Mouse (Mus musculus): ENCODE data around the gene Bcl2l14. TPM values are rescaled to one million over a fixed set of nuclear protein-coding genes. Genes with fewer than 3 reads are reported as not detected.

Gene Bcl2l14
- not detected for total RNA-seq (2022)

- DNase-seq (ENCODE audit: low spot score), result no peak
Observed at GRCm38 (mm10) chr6:134396018-134396417, at the start of gene Bcl2l14. Gene Bcl2l14 (plus strand): TSS chr6:134396318.

GRCm38 (mm10) chr6:134348526-134349067 lies 47.5 kb upstream of the Bcl2l14 start:
- no peak for DNase-seq (ENCODE audit: low spot score)

- DNase-seq (ENCODE audit: low spot score), result no peak
Observed at GRCm38 (mm10) chr6:134352881-134353280, 43.2 kb upstream of the Bcl2l14 start.

- DNase-seq (ENCODE audit: low spot score), result no peak
Observed at GRCm38 (mm10) chr6:134353751-134354150, 42.4 kb upstream of the Bcl2l14 start.

GRCm38 (mm10) chr6:134357570-134357969 lies 38.5 kb upstream of the Bcl2l14 start:
- no peak for DNase-seq (ENCODE audit: low spot score)

DNA sequence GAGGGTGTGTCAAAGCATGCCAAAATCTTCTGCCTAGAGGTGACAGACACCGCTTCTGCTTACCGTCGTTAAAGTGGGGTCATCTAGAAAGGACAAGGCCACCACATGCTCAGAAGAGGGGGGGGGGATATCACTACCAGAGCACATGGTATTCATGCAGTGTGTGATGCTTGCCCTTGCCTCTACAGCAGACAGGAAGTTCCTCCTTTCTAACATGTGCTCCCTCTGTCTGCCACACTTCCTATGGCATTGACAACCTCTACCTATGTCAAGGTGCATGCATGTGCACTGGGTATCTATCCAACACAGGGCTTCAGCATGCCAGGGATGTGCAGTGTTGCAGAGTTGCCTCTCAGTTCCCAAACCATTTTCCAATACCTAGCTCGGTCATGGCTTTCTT lies 36.0 kb upstream of the Bcl2l14 start:
- DNase-seq (ENCODE audit: low spot score), result no peak

- no peak for DNase-seq (ENCODE audit: low spot score)
Observed at GRCm38 (mm10) chr6:134364644-134365043, 31.5 kb upstream of the Bcl2l14 start.

GRCm38 (mm10) chr6:134365952-134366351 lies 30.2 kb upstream of the Bcl2l14 start:
- no peak for DNase-seq (ENCODE audit: low spot score)

- DNase-seq (ENCODE audit: low spot score), result peak; percentile 31
Observed at GRCm38 (mm10) chr6:134366366-134367351, 29.5 kb upstream of the Bcl2l14 start.

DNA sequence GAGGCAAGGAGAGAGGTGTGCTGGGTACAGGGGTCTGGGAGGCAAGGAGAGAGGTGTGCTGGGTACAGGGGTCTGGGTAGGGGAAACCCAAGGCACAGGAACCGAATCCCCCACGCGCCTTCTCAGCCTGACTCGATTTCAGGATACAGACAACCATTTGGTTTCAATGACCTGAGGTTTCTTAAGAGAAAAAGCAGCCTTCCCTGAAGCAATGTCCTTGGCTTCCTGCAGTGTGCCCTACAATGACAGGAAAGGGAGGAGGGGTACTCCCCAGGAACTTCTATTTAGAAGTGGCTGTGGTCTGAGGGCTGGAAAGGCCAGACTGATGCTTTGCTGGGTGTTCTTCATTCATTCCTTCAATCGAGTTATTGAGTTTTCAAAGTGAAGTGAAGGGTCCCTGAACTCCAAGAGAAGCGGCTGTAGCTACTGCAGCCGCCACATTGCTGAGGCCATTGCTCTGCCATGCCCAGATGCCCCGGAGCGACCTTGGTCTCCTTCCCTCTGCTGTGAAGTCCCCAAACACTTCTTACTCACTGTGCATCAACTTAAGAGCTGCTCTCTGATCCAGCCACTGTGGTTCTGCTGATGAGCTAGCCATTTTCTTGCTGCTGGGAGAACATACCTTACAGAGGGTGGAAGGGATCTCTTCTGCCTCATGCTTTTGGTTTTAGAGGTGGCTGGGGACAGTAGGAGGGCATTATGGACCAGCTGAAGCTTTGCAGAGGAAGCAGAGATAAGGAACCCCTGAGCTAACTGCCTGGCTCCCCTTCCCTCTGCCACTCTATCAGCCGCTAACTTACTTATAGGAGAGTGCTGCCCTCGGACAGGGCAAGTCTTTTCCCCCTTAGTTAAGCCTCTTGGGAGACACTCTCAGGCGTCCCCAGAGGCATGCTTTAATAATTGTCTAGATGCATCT lies 28.5 kb upstream of the Bcl2l14 start:
- DNase-seq (ENCODE audit: low spot score), result peak; percentile 21

DNA sequence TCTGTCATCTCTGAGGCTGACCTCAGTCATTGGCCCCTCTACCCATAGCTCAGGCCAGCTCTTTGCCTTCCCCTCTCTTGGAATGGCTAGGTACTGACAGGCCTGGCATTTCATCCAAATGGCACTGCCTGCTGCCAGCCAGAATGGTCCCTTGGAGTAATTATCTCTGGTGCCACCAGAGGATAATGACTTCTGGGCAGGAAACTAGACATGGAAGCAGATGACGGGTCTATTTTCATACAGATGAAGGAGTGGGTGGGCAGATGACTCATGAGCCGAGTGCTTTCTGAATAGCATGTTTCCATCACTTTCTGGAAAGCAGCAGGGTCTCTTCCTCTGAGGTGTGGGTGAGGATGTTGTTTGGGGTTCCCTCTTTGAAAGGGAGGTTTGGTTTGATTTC lies 23.2 kb upstream of the Bcl2l14 start:
- no peak for DNase-seq (ENCODE audit: low spot score)

GRCm38 (mm10) chr6:134377201-134377600 lies 18.9 kb upstream of the Bcl2l14 start:
- no peak for DNase-seq (ENCODE audit: low spot score)

DNA sequence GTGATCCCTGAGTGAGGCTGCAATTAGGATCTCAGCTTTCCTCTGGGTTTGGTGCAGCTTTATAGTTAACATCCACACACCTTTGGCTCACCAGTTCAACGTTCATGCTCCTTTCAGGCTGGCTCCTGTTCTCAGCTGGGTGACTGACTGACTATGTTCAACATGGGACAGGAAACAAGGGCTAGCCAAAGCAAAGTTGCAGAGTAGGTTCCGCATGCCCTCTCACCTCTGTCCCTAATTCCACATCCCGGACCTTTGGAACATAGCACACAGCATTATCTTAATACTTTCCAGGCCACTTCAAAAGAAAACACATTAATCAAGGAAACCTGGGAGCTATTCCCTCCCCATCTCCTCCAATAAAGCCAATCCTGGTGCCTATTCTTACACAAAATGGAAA lies 18.3 kb upstream of the Bcl2l14 start:
- DNase-seq (ENCODE audit: low spot score), result no peak

GRCm38 (mm10) chr6:134381462-134381861 lies 14.7 kb upstream of the Bcl2l14 start:
- DNase-seq (ENCODE audit: low spot score), result no peak

- no peak for DNase-seq (ENCODE audit: low spot score)
Observed at GRCm38 (mm10) chr6:134385931-134386330, 10.2 kb upstream of the Bcl2l14 start.

GRCm38 (mm10) chr6:134387396-134387795 lies 8.7 kb upstream of the Bcl2l14 start:
- DNase-seq (ENCODE audit: low spot score), result no peak

- DNase-seq (ENCODE audit: low spot score), result no peak
Observed at GRCm38 (mm10) chr6:134388424-134389110, 7.6 kb upstream of the Bcl2l14 start.

- DNase-seq (ENCODE audit: low spot score), result peak; percentile 67
Observed at GRCm38 (mm10) chr6:134389248-134389891, 6.7 kb upstream of the Bcl2l14 start.

DNA sequence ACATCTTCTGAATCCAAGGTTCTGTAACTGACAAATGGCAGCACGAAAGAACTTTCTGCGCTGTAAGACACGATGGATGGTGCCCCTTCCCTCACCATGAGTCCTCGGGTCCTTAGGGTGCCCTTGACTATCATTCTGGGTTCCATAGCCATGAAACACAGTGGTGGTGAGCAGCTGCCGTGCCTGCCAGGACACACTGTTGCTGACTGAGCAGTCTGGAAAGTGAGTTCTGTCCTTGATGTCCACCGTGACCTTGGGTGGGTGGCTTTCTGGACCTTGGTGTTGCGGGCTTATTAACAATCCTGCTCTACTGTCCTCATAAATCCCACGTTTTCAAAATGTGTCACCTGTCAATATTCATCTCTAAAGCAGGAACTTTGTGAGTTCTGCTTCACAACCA lies 6.2 kb upstream of the Bcl2l14 start:
- DNase-seq (ENCODE audit: low spot score), result no peak

DNA sequence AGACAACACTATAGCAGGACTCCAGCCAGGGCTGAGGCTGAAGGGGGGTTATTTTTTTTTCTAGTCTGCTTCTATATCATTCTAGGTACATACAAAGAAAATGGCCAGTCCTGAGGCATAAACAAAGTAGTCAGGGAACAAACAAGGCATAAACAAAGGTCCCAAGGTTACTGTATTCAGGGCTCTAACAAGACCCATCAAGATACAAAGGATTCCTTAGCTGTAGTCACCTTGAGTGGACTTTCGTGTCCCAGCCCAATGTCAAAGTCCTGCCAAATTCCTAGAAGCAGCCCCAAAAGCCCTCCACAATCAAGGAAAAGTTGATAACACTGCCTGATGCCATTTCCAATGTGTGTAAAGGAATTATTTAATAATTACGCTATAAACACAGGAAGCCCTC lies 5.3 kb upstream of the Bcl2l14 start:
- no peak for DNase-seq (ENCODE audit: low spot score)
